Mouse (Mus musculus) small intestine, adult 2 months (tissue): ENCODE results near the gene Oosp3.

Source experiments
- CTCF ChIP-seq: fragments of 200-500 bp; IDR thresholded peaks from 2 replicates; pipeline ENCODE4 v1.5.1; 2012; ENCODE audit warnings: low read depth, mild to moderate bottlenecking, control low read depth, inconsistent platforms, low read length, moderate library complexity, mixed read lengths; ENCODE audit not compliant: insufficient replicate concordance, insufficient read length; ENCODE audit errors: extremely low read depth
- POLR2A ChIP-seq: fragments of 200-500 bp; IDR thresholded peaks from 2 replicates; pipeline ENCODE4 v1.6.1; 2012; ENCODE audit warnings: low read depth, mild to moderate bottlenecking, control low read depth, inconsistent platforms, low read length, moderate library complexity

DNA sequence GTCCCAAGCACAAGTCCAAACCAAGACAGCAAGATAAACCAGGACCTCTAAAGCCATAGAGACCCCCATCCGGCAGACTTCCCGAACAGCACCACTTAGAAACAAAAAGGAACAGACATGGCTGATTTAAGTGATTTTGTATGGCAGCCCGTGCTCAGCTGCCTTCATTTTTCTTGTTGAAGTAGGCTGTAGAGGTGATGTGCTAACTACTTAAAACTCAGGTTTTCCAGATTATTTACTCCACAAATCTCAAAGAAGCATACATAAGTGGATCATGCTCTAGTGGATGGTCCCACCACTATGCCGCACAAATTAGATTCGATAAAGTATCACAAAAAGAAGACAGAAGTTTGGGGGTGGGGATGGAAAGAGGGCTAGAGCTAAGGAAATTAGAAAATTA is 36.4 kb upstream of the Oosp3 start, which contains the start of gene Oosp2:
- no peak for TF ChIP-seq CTCF
- TF ChIP-seq POLR2A: no peak
